Mouse (Mus musculus): Measurements from ENCODE around the gene Rhcg.

DNA sequence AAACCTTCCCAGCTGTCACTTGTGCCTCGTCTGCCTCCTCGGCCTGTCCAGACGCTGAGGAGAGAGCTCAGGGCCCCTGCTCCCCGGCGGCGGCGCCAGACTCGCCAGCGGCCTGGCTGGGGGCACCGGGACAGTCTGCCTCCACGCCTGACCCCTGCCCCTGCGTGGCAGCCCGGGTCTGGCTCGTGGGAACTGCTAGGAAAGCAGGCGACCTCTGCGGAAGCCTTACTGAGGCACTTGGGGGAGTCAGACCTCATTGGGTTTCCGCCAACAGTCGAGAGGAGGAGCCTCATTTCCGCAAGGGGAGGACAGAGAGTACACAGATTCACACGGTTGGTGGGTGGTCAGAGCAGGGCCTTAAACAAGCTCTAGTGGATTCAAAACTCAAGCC, 38.6 kb downstream of the Rhcg start:
- TF ChIP-seq CTCF (IDR thresholded peaks at IDR 0.05) (peak; percentile 25), EP300 (IDR thresholded peaks at IDR 0.05) (no peak)

Measured in lung, postnatal 0 days (tissue).